Mouse (Mus musculus) CH12.LX (cell line): ENCODE results near the gene Scd2. TPM values are rescaled to one million over a fixed set of nuclear protein-coding genes. Genes with fewer than 3 reads are reported as not detected.

ENCODE experiments used
- DNase-seq: peaks from one replicate; pipeline ENCODE4 v3.0.0-alpha.2; 2013; ENCODE audit errors: extremely low read depth
- H3K27ac ChIP-seq: 2 replicates; pipeline ENCODE4 v1.5.1; 2012; ENCODE audit warnings: low read depth, mild to moderate bottlenecking, control low read depth, moderate library complexity; ENCODE audit not compliant: insufficient read depth
- H3K27me3 ChIP-seq: replicated peaks from 2 replicates; pipeline ENCODE3; 2012; ENCODE audit warnings: inconsistent platforms
- H3K36me3 ChIP-seq, 2 experiments: replicated peaks in 1 of 2; 2 replicates each; pipeline versions ENCODE3 to v1.6.1; 2012; ENCODE audit warnings: inconsistent platforms in 1 of 2, low read length in 1 of 2, mild to moderate bottlenecking in 1 of 2, mixed read lengths in 1 of 2, moderate library complexity in 1 of 2; ENCODE audit not compliant: control insufficient read depth in 1 of 2, insufficient read depth in 1 of 2
- H3K4me1 ChIP-seq, 2 experiments: 2 replicates each; pipeline ENCODE4 v1.6.1; 2012; ENCODE audit warnings: inconsistent platforms in 1 of 2, moderate library complexity in 1 of 2; ENCODE audit not compliant: insufficient read depth in 2 of 2, control insufficient read depth in 1 of 2
- H3K4me2 ChIP-seq: 2 replicates; pipeline ENCODE4 v1.6.1; 2012; ENCODE audit warnings: low read depth, mild to moderate bottlenecking, control low read depth; ENCODE audit not compliant: poor library complexity, insufficient read depth, severe bottlenecking
- H3K4me3 ChIP-seq, 3 experiments: fragments of 150-350 bp in 1 of 3; sonication (generic) in 1 of 3; replicated peaks in 1 of 3; 2 replicates each; pipeline versions ENCODE3 to v1.5.1; 2011 to 2012; ENCODE audit warnings: low read depth in 2 of 3, low read length in 2 of 3, mild to moderate bottlenecking in 2 of 3, moderate library complexity in 2 of 3, control low read depth in 1 of 3, improper control_type of control experiment in 1 of 3, inconsistent platforms in 1 of 3, mixed read lengths in 1 of 3; ENCODE audit not compliant: poor library complexity in 1 of 3
- H3K79me2 ChIP-seq: replicated peaks from 2 replicates; pipeline ENCODE4 v1.6.1; 2012; ENCODE audit warnings: mild to moderate bottlenecking, moderate library complexity; ENCODE audit not compliant: control insufficient read depth, poor library complexity, insufficient read depth, severe bottlenecking; ENCODE audit errors: extremely low read depth
- H3K9ac ChIP-seq: 2 replicates; pipeline ENCODE4 v1.6.1; 2012; ENCODE audit warnings: low read depth, mild to moderate bottlenecking, control low read depth, moderate library complexity; ENCODE audit not compliant: insufficient read depth
- H3K9me3 ChIP-seq: replicated peaks from 2 replicates; pipeline ENCODE3; 2012; ENCODE audit warnings: low read length, inconsistent platforms, mixed read lengths
- BHLHE40 ChIP-seq: IDR thresholded peaks from 2 replicates; pipeline ENCODE4 v1.6.1; 2011; ENCODE audit warnings: mild to moderate bottlenecking, low read depth, low read length, improper control_type of control experiment
- E2F4 ChIP-seq: IDR thresholded peaks from 2 replicates; pipeline ENCODE4 v1.6.1; 2011; ENCODE audit warnings: low read depth, low read length, improper control_type of control experiment; ENCODE audit not compliant: insufficient replicate concordance
- ETS1 ChIP-seq: conservative IDR thresholded peaks from 2 replicates; pipeline ENCODE4 v1.6.1; 2012; ENCODE audit warnings: low read depth, mild to moderate bottlenecking, inconsistent platforms, low read length, improper control_type of control experiment, moderate library complexity
- MAX ChIP-seq: IDR thresholded peaks from 2 replicates; pipeline ENCODE4 v1.6.1; 2011; ENCODE audit warnings: low read length, improper control_type of control experiment
- MAZ ChIP-seq: IDR thresholded peaks from 2 replicates; pipeline ENCODE4 v1.6.1; 2012; ENCODE audit warnings: low read depth, mild to moderate bottlenecking, inconsistent platforms, low read length, improper control_type of control experiment, moderate library complexity
- POLR2A ChIP-seq: IDR thresholded peaks from 2 replicates; pipeline ENCODE4 v1.6.1; 2011; ENCODE audit warnings: low read depth, mild to moderate bottlenecking, improper control_type of control experiment, low read length
- POLR2AphosphoS2 ChIP-seq: IDR thresholded peaks from 2 replicates; pipeline ENCODE4 v1.6.1; 2011; ENCODE audit warnings: low read depth, low read length, improper control_type of control experiment
- RAD21 ChIP-seq: IDR thresholded peaks from 2 replicates; pipeline ENCODE4 v1.6.1; 2011; ENCODE audit warnings: low read depth, mild to moderate bottlenecking, low read length, improper control_type of control experiment, moderate library complexity
- SIN3A ChIP-seq: IDR thresholded peaks from 2 replicates; pipeline ENCODE4 v1.6.1; 2012; ENCODE audit warnings: low read length, improper control_type of control experiment, inconsistent platforms
- TBP ChIP-seq: conservative IDR thresholded peaks from 2 replicates; pipeline ENCODE4 v1.6.1; 2011; ENCODE audit warnings: low read depth, low read length, improper control_type of control experiment
- UBTF ChIP-seq: IDR thresholded peaks from 2 replicates; pipeline ENCODE4 v1.6.1; 2012; ENCODE audit warnings: low read depth, mild to moderate bottlenecking, inconsistent platforms, low read length, improper control_type of control experiment, moderate library complexity
- USF1 ChIP-seq: IDR thresholded peaks from 2 replicates; pipeline ENCODE4 v1.6.1; 2014; ENCODE audit warnings: low read depth, mild to moderate bottlenecking, inconsistent platforms, low read length, improper control_type of control experiment
- USF2 ChIP-seq: conservative IDR thresholded peaks from 2 replicates; pipeline ENCODE4 v1.6.1; 2011; ENCODE audit warnings: low read depth, low read length, improper control_type of control experiment
- ZC3H11A ChIP-seq: IDR thresholded peaks from 2 replicates; pipeline ENCODE4 v1.6.1; 2012; ENCODE audit warnings: low read depth, mild to moderate bottlenecking, inconsistent platforms, low read length, improper control_type of control experiment
- ZKSCAN1 ChIP-seq: IDR thresholded peaks from 2 replicates; pipeline ENCODE4 v1.6.1; 2012; ENCODE audit warnings: low read depth, inconsistent platforms, low read length, improper control_type of control experiment, borderline replicate concordance
- ZMIZ1 ChIP-seq: IDR thresholded peaks from 2 replicates; pipeline ENCODE4 v1.6.1; 2012; ENCODE audit warnings: low read depth, mild to moderate bottlenecking, inconsistent platforms, low read length, improper control_type of control experiment
- ZNF384 ChIP-seq: IDR thresholded peaks from 2 replicates; pipeline ENCODE4 v1.6.1; 2012; ENCODE audit warnings: low read depth, low read length, improper control_type of control experiment, inconsistent platforms
- dilution Hi-C: fragments of 300-500 bp; cut with MboI; formaldehyde crosslinking; loops from 2 replicates; pipeline ENCODE4 v1.14.3; 2020; ENCODE audit warnings: low sequenced_read_pairs; ENCODE audit not compliant: extremely low pct_unique_long_range_greater_than_20kb, extremely low pct_ligation_motif_present
- in situ Hi-C: fragments of 300-500 bp; cut with MboI; formaldehyde crosslinking; loops from 3 replicates; pipeline ENCODE4 v1.14.3; 2019; ENCODE audit warnings: low sequenced_read_pairs, low pct_ligation_motif_present, low pct_unique_long_range_greater_than_20kb, mixed read lengths
- polyA plus RNA-seq: library from polyadenylated mRNA; unstranded; fragments of >175 nt; gene quantifications from 2 replicates; pipeline ENCODE4 v1.2.1, GENCODE M21; 2012; ENCODE audit warnings: low read depth; ENCODE audit not compliant: insufficient read length
- total RNA-seq, 2 experiments: library from RNA; depleted of rRNA; stranded (reverse); fragments of 300-350 nt in 1 of 2; fragments of >200 nt in 1 of 2; gene quantifications; 2 replicates each; pipeline ENCODE4 v1.2.3; 2012 to 2014

Gene Scd2
- total and polyA plus RNA-seq, 3 experiments = 205 to 408 (median 212) TPM

DNA sequence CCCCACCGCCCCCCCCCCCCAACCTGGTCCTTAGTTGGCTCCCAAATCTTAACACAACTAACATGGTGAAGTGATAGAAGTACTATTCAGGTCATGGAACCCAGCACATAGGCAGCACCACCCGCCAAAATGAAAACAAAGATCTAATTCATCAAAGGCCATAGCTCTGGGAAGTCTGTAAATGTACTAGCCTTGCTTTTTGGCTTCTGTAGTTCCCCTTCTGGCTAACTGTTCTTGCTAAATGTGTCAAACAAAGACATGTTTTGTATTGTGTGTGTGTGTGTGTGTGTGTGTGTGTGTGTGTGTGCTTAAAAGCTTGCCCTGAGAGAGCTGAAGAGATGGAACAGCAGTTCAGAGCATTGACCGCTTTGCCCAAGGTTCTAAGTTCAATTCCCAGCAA lies 19.6 kb downstream of the Scd2 start:
- Histone ChIP-seq H3K4me1 (peaks cover 0 to 16% of the 10 kb centered on the region in 2 experiments; a peak in 3 of 4 replicates), H3K4me3 (no peak overlapping the region), H3K9ac (no peak overlapping the region), H3K4me2 (no peak overlapping the region), H3K79me2 (no peaks in the 10 kb centered on the region), H3K36me3 (peaks cover 4 to 13% of the 10 kb centered on the region in 2 experiments), H3K27me3 (no peaks in the 10 kb centered on the region), H3K9me3 (no peaks in the 10 kb centered on the region), H3K27ac (no peak overlapping the region)
- no peak for TF ChIP-seq POLR2AphosphoS2
- TF ChIP-seq ZC3H11A = no peak
- TF ChIP-seq ETS1 = no peak
- no peak for TF ChIP-seq MAX
- no peak for TF ChIP-seq USF1
- no peak for TF ChIP-seq USF2
- TF ChIP-seq ZKSCAN1 = no peak
- TF ChIP-seq RAD21 = no peak
- no peak for TF ChIP-seq ZMIZ1
- no peak for DNase-seq
- dilution Hi-C loops (no loop called here), in situ Hi-C loops (no loop called here)

DNA sequence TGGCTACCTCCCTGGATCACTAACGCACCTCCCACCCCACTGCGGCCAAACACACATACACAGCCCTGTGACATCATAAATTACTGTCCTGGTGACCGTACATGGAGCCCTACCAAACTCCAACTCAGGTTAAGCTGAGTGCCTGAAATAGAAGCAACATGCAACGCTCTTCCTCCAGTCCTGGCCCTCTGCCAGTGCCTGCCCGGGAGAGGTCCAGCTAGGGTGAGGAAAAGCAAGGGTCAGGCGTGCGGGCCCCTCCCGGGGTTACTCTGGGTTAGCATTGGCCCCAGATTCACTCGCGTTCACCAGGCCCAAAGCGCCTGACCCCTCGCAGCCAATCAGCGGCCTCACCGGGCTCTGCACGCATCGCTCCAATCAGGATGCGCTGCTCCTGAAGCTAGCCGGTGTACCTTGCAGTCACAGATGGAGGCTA lies 20.9 kb downstream of the Scd2 start:
- dilution Hi-C loops = no loop called here
- H3K36me3 ChIP-seq = peaks cover 0 to 4% of the 10 kb centered on the region in 2 experiments
- H3K4me2 ChIP-seq = peak overlapping the region; percentile 47
- in situ Hi-C loops = no loop called here
- H3K9me3 ChIP-seq = peaks cover 3% of the 10 kb centered on the region
- H3K79me2 ChIP-seq = no peaks in the 10 kb centered on the region
- peaks cover 0 to 16% of the 10 kb centered on the region in 2 experiments; a peak in 3 of 4 replicates for H3K4me1 ChIP-seq
- TF ChIP-seq POLR2A (peak; percentile 33; the same call in 1 of the 2 replicates), ZKSCAN1 (no peak), USF1 (peak; percentile 36), BHLHE40 (0 out of 2 replicates have a peak, but pooled peaks have one; percentile 17), SIN3A (no peak), UBTF (no peak)
- TF ChIP-seq, all 38 proteins: peak for 3
- Histone ChIP-seq H3K4me3 (peak overlapping the region in 2 of 3 experiments; percentile 5 to 20), H3K27ac (0 out of 2 replicates have a peak overlapping the region, but pooled peaks have one; percentile 3), H3K27me3 (no peaks in the 10 kb centered on the region), H3K9ac (0 out of 2 replicates have a peak overlapping the region, but pooled peaks have one; percentile 10)
- no peak for DNase-seq

DNA sequence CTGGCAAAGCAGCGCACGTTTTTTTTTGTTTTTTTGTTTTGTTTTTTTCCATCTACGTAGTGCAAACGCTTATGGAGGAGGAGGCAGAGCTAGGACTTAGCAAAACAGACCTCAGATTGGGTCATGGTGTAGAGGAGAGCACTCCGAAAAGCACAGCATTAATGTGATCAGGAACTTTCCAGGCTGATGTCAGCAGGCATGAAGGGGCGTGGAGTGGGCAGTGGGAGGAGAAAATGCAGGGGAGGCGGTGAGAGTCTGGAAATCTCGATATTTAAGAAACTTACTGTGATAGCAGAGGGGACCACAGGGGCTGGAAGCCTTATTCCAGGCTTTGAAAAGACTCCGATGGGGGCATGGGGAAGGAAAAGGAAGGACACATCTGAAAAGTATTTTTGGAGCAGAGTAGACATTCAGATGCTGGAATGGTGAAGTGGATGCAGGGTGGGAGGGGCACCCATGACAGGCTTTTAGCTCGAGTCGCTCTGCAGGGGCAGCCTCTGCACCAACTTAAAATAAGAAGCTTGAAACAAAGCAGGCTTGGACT lies 21.5 kb downstream of the Scd2 start:
- dilution Hi-C loops (no loop called here), in situ Hi-C loops (no loop called here)

More for the DNA sequence above, 21.5 kb downstream of the Scd2 start:
- H3K36me3 ChIP-seq = peaks cover 0 to 3% of the 10 kb centered on the region in 2 experiments
- H3K4me2 ChIP-seq = peak overlapping the region; percentile 47
- H3K9me3 ChIP-seq = peaks cover 3% of the 10 kb centered on the region
- TF ChIP-seq POLR2AphosphoS2 (no peak), ZNF384 (0 out of 2 replicates have a peak, but pooled peaks have one; percentile 9), ETS1 (no peak), E2F4 (no peak), TBP (no peak), MAZ (no peak)
- TF ChIP-seq, all 38 proteins: peak for 1
- Histone ChIP-seq H3K79me2 (no peaks in the 10 kb centered on the region), H3K4me1 (peaks cover 0 to 16% of the 10 kb centered on the region in 2 experiments; a peak in 3 of 4 replicates), H3K4me3 (peak overlapping the region in 2 of 3 experiments; percentile 14 to 17), H3K27ac (no peak overlapping the region), H3K27me3 (no peaks in the 10 kb centered on the region), H3K9ac (no peak overlapping the region; the same call in 1 of the 2 replicates)
- no peak for DNase-seq
